Mouse (Mus musculus): ENCODE results near the gene Pxdn. TPM values are rescaled to one million over a fixed set of nuclear protein-coding genes. Genes with fewer than 3 reads are reported as not detected.
A peak's percentile ranks its signal among the peaks of the same experiment; 100 is the strongest.

Gene Pxdn
- polyA plus RNA-seq, 1 experiment from 2014 or later, result 58.0 TPM

DNA sequence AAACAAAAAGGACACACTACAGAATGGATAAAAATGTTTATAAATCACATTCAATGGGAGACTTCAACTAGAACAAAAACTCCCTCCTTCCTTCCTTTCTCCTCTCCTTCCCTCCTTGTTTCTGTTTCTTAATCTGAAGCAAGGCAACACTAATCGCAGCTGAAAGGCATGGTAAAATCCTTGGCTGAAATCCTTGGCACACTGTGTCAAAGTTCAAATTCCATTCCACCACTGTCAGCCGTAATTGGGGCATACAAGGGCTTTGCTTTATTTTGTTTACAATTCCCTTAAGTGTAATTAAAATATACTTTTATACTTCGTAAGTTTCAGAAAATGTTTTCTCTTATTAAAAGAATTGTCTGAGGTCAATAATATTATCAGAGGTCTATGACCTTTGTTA, 86.1 kb downstream of the Pxdn start:
- Histone ChIP-seq H3K27me3 (ENCODE audit: control insufficient read depth, insufficient read depth, low read length) (no peaks in the 10 kb centered on the region), H3K4me1 (ENCODE audit: control insufficient read depth, insufficient read depth, low read length) (no peaks in the 10 kb centered on the region), H3K36me3 (ENCODE audit: control insufficient read depth, insufficient read depth) (no peaks in the 10 kb centered on the region), H3K4me2 (ENCODE audit: low read depth, low read length) (no peak overlapping the region), H3K9ac (ENCODE audit: low read length) (no peak overlapping the region), H3K4me3 (ENCODE audit: low read length) (no peak overlapping the region), H3K27ac (ENCODE audit: low read length) (no peak overlapping the region), H3K9me3 (replicated peaks; ENCODE audit: control insufficient read depth, low read length) (no peaks in the 10 kb centered on the region)
- ATAC-seq (replicated peaks; ENCODE audit: extremely low read depth, insufficient read depth, low FRiP score), result no peak
- 49% methylated on average over 3 of the region's 3 CpGs for WGBS

DNA sequence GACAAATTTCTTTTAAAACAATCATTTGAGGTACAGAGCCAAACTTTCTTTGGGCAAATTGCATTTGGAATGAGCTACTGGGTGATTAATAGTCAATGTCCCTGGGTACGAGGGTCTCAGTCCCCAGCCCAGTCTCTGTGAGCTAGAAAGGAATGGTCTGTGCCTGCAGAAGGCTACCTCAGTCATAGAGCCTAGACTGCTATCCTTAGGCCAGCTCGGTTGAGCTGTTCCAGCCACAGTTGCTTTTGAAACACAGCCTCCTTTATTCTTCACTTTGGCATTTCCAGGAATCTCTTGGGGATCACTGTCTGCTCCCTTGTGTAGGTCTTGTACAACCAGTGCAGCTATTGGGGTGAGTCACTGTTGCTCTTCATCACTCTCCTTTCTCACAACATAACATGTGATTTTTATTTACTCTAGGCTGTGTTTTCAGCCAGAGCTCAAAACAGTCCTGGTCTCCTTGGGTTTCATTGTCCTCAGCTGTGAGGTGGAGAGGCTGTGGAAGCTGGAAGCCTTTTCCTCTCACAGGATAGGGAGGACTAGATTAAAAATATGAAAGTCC, 86.9 kb downstream of the Pxdn start:
- ATAC-seq (replicated peaks; ENCODE audit: extremely low read depth, insufficient read depth, low FRiP score), result 0 out of 2 replicates have a peak, but pooled peaks have one; percentile 14
- Histone ChIP-seq H3K9ac (ENCODE audit: low read length) (no peak overlapping the region), H3K9me3 (replicated peaks; ENCODE audit: control insufficient read depth, low read length) (no peaks in the 10 kb centered on the region), H3K4me1 (ENCODE audit: control insufficient read depth, insufficient read depth, low read length) (no peaks in the 10 kb centered on the region), H3K4me3 (ENCODE audit: low read length) (no peak overlapping the region), H3K4me2 (ENCODE audit: low read depth, low read length) (no peak overlapping the region), H3K27ac (ENCODE audit: low read length) (0 out of 2 replicates have a peak overlapping the region, but pooled peaks have one; percentile 36), H3K36me3 (ENCODE audit: control insufficient read depth, insufficient read depth) (no peaks in the 10 kb centered on the region), H3K27me3 (ENCODE audit: control insufficient read depth, insufficient read depth, low read length) (no peaks in the 10 kb centered on the region)
- 47% methylated on average over 2 of the region's 2 CpGs for WGBS

DNA sequence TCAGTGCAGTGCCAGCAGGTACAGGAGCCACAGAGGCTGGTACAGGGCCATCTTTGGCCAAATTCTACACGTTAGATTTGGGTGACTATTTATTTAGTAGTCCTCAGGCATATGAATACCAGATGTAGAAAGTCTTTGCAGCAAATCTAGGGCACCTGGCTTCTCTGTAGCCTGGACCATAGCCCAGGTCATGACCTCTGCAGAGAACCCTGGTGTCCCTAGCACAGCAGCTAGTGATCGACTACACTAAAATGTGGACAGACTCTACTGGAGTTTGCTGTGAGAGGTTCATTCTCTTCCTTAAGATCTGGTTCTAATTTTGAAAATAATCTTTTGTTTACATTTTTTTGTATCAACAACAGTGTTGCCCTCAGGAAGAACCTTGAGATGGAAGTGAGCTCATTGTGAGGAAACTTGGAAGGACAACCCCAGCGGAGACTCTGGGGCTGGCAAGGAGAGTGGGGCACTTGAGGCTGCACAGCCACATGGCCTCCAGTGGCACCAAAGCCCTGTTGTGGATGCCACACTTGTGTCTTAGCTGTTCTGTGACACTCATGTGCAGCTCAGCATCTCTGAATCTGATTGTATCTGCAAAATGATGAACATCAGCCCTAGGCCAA, 90.4 kb downstream of the Pxdn start:
- 81% methylated on average over 3 of the region's 3 CpGs for WGBS
- no peaks in the 10 kb centered on the region for H3K36me3 ChIP-seq (ENCODE audit: control insufficient read depth, insufficient read depth)
- H3K4me2 ChIP-seq (ENCODE audit: low read depth, low read length), result no peak overlapping the region
- H3K9me3 ChIP-seq (replicated peaks; ENCODE audit: control insufficient read depth, low read length), result no peaks in the 10 kb centered on the region
- H3K4me1 ChIP-seq (ENCODE audit: control insufficient read depth, insufficient read depth, low read length), result no peaks in the 10 kb centered on the region
- H3K27me3 ChIP-seq (ENCODE audit: control insufficient read depth, insufficient read depth, low read length), result no peaks in the 10 kb centered on the region
- no peak overlapping the region for H3K9ac ChIP-seq (ENCODE audit: low read length)
- H3K27ac ChIP-seq (ENCODE audit: low read length), result no peak overlapping the region
- no peak overlapping the region for H3K4me3 ChIP-seq (ENCODE audit: low read length)
- ATAC-seq (replicated peaks; ENCODE audit: extremely low read depth, insufficient read depth, low FRiP score), result no peak

DNA sequence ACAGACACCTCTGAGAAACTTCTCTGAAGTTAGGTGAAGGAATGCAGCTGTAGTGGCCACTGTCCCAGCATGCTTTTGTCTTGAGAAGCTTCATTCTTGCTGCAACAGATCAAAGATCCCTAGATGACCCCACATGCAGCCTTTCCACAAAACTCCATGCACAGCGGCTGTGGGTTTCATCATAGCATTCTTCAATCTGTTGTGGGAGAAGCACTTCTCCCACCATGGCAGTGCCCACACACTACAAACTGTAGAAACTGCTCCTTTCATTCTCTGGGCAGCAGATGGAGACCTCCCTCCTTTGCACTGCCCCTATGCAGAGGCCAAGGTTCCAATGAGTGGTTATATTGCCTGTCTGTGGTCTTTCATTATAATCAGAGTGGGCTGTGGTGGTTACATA, 91.7 kb downstream of the Pxdn start:
- no peaks in the 10 kb centered on the region for H3K36me3 ChIP-seq (ENCODE audit: control insufficient read depth, insufficient read depth)

DNA sequence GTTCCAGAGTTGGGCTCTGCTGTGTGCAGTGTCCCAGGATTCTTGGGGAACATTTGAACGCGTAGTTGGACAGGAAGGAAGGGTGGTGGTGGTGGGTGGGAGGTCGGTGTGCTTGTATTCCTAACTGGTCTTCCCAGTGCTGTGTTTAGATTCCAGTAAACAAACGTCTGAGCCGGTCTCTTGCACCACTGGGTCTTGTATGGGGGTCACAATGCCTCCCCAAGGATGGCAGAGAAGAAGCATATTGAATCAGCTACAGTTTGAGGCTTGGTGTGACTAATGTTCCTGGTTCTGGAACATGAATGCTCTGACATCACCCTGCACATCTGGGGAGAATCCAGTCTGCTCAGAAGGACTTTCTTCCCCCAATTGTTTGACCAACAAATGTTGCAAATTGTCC, 93.2 kb downstream of the Pxdn start:
- Histone ChIP-seq H3K4me2 (ENCODE audit: low read depth, low read length) (no peak overlapping the region), H3K4me1 (ENCODE audit: control insufficient read depth, insufficient read depth, low read length) (no peaks in the 10 kb centered on the region), H3K36me3 (ENCODE audit: control insufficient read depth, insufficient read depth) (no peaks in the 10 kb centered on the region), H3K4me3 (ENCODE audit: low read length) (no peak overlapping the region), H3K27ac (ENCODE audit: low read length) (no peak overlapping the region), H3K9me3 (replicated peaks; ENCODE audit: control insufficient read depth, low read length) (no peaks in the 10 kb centered on the region), H3K27me3 (ENCODE audit: control insufficient read depth, insufficient read depth, low read length) (no peaks in the 10 kb centered on the region), H3K9ac (ENCODE audit: low read length) (no peak overlapping the region)
- no peak for ATAC-seq (replicated peaks; ENCODE audit: extremely low read depth, insufficient read depth, low FRiP score)
- WGBS, result 60% methylated on average over 5 of the region's 5 CpGs

More for the DNA sequence above, 91.7 kb downstream of the Pxdn start:
- Histone ChIP-seq H3K4me3 (ENCODE audit: low read length) (no peak overlapping the region), H3K9ac (ENCODE audit: low read length) (no peak overlapping the region), H3K9me3 (replicated peaks; ENCODE audit: control insufficient read depth, low read length) (no peaks in the 10 kb centered on the region), H3K4me2 (ENCODE audit: low read depth, low read length) (no peak overlapping the region), H3K27ac (ENCODE audit: low read length) (no peak overlapping the region), H3K4me1 (ENCODE audit: control insufficient read depth, insufficient read depth, low read length) (no peaks in the 10 kb centered on the region), H3K27me3 (ENCODE audit: control insufficient read depth, insufficient read depth, low read length) (no peaks in the 10 kb centered on the region)
- 84% methylated on average over 1 of the region's 1 CpGs for WGBS
- ATAC-seq (replicated peaks; ENCODE audit: extremely low read depth, insufficient read depth, low FRiP score), result no peak

DNA sequence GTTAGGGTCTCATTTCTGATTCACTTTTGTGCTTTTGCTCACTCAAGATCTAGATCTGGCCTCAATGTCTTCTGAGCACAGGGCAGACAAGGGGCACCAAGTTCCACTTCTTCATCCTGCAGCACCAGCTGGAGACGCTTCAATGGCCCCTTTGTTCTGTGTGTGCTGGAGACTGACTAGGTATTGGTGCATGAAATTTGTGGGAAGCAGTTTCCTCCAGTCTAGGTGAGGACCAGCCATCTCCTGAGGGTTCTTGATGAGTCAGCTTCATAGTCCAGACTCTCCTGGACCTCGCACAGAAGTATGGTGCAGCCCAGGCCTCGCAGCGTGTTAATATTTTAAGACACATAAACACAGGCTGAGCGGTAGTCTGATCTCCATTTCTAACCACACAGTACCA, 97.3 kb downstream of the Pxdn start:
- no peak overlapping the region for H3K9ac ChIP-seq (ENCODE audit: low read length)
- H3K9me3 ChIP-seq (replicated peaks; ENCODE audit: control insufficient read depth, low read length), result no peaks in the 10 kb centered on the region
- H3K27me3 ChIP-seq (ENCODE audit: control insufficient read depth, insufficient read depth, low read length), result no peaks in the 10 kb centered on the region
- H3K36me3 ChIP-seq (ENCODE audit: control insufficient read depth, insufficient read depth), result no peaks in the 10 kb centered on the region
- ATAC-seq (replicated peaks; ENCODE audit: extremely low read depth, insufficient read depth, low FRiP score), result no peak
- no peaks in the 10 kb centered on the region for H3K4me1 ChIP-seq (ENCODE audit: control insufficient read depth, insufficient read depth, low read length)
- H3K27ac ChIP-seq (ENCODE audit: low read length), result no peak overlapping the region
- H3K4me2 ChIP-seq (ENCODE audit: low read depth, low read length), result no peak overlapping the region
- no peak overlapping the region for H3K4me3 ChIP-seq (ENCODE audit: low read length)
- 83% methylated on average over 5 of the region's 5 CpGs for WGBS

DNA sequence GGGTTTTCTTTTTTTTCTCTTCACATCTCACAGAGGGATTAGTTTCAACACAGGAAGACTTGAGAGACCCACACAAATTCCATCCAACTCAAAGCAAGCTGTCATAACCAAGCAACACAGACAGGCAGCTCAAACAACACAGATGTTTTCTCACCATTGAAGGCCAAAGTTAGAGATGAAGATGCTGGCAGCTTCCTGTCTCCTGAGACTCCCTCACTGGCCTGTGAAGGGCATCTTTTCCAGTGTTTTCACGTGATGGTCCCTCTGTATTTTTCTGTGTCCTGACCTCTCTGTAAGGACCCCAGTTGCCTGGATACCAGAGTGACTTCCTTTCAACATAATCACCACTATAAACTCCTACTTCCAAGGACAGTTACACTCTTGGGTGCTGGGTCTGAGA, 98.0 kb downstream of the Pxdn start:
- Histone ChIP-seq H3K36me3 (ENCODE audit: control insufficient read depth, insufficient read depth) (no peaks in the 10 kb centered on the region), H3K4me1 (ENCODE audit: control insufficient read depth, insufficient read depth, low read length) (no peaks in the 10 kb centered on the region), H3K9me3 (replicated peaks; ENCODE audit: control insufficient read depth, low read length) (no peaks in the 10 kb centered on the region), H3K9ac (ENCODE audit: low read length) (no peak overlapping the region), H3K27ac (ENCODE audit: low read length) (no peak overlapping the region), H3K4me2 (ENCODE audit: low read depth, low read length) (no peak overlapping the region), H3K27me3 (ENCODE audit: control insufficient read depth, insufficient read depth, low read length) (no peaks in the 10 kb centered on the region), H3K4me3 (ENCODE audit: low read length) (no peak overlapping the region)
- no peak for ATAC-seq (replicated peaks; ENCODE audit: extremely low read depth, insufficient read depth, low FRiP score)
- WGBS, result 31% methylated on average over 1 of the region's 1 CpGs

DNA sequence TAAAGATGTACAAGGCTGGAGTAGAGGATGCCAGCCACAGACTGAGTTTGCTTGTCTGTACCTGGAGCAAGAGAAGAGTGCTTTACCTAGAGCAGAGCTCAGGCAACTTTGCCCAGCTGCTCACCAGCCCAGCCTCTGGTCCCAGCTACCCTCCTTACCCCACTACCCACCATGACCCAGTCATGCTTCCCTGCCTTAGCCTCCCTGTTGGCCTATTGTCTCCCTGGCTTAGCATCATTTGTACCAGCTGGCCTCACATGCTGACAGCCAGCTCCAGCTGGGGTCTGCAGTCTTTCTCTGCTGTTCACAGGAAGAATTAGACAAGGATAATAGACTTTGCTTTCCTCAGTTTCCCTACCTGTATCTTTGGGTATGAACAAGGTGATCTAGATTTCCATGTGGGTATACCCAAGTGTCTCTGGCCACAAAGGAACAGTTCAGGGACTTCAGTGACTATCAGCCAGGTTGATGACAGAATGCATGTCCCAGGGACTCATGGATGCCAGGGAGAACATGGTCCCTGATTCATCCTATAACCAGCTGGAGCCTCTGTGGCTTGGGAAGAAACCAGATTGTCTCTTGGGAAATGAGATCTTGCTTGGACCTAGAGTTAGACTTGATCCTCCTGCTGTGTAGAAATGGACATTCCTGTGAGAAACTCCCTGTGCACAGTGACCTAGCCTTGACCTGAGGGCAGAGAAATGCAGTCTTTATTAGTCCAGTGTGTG, 98.6 kb downstream of the Pxdn start:
- Histone ChIP-seq H3K27ac (ENCODE audit: low read length) (no peak overlapping the region), H3K36me3 (ENCODE audit: control insufficient read depth, insufficient read depth) (no peaks in the 10 kb centered on the region)
- ATAC-seq (replicated peaks; ENCODE audit: extremely low read depth, insufficient read depth, low FRiP score), result no peak

DNA sequence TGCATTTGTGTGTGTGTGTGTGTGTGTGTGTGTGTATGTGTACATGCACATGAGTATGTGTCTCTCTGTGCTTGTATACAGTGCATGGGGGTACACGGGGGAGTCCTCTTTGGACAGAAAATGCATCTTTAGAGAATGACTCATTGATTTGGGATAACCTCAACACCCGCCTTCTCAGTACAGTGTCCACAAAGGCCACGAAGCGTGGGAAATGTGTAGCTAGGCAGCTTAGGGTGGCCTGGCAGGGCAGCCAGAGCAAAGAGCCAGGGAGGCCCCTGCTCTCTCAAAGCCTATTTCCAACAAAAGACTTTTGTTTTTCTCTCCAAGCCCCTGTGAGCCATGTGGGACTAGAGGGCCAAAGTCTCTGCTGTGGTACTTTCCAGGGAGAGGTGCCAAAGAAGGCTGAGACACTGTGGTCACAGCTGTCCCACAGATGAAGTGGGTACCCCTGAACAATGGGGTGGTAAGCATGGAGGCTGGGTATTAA, 99.2 kb downstream of the Pxdn start:
- 81% methylated on average over 4 of the region's 4 CpGs for WGBS
- Histone ChIP-seq H3K36me3 (ENCODE audit: control insufficient read depth, insufficient read depth) (no peaks in the 10 kb centered on the region), H3K4me3 (ENCODE audit: low read length) (no peak overlapping the region), H3K9me3 (replicated peaks; ENCODE audit: control insufficient read depth, low read length) (no peaks in the 10 kb centered on the region), H3K27ac (ENCODE audit: low read length) (0 out of 2 replicates have a peak overlapping the region, but pooled peaks have one; percentile 2), H3K9ac (ENCODE audit: low read length) (no peak overlapping the region), H3K4me2 (ENCODE audit: low read depth, low read length) (no peak overlapping the region), H3K27me3 (ENCODE audit: control insufficient read depth, insufficient read depth, low read length) (no peaks in the 10 kb centered on the region), H3K4me1 (ENCODE audit: control insufficient read depth, insufficient read depth, low read length) (no peaks in the 10 kb centered on the region)
- ATAC-seq (replicated peaks; ENCODE audit: extremely low read depth, insufficient read depth, low FRiP score), result no peak

More for the DNA sequence above, 98.6 kb downstream of the Pxdn start:
- Histone ChIP-seq H3K4me3 (ENCODE audit: low read length) (no peak overlapping the region), H3K9me3 (replicated peaks; ENCODE audit: control insufficient read depth, low read length) (no peaks in the 10 kb centered on the region), H3K9ac (ENCODE audit: low read length) (no peak overlapping the region), H3K27me3 (ENCODE audit: control insufficient read depth, insufficient read depth, low read length) (no peaks in the 10 kb centered on the region), H3K4me2 (ENCODE audit: low read depth, low read length) (no peak overlapping the region), H3K4me1 (ENCODE audit: control insufficient read depth, insufficient read depth, low read length) (no peaks in the 10 kb centered on the region)

Measured in heart, embryonic 16.5 days (tissue).